Mouse (Mus musculus): Measurements from ENCODE around the gene Ubald2.
A peak's percentile ranks its signal among the peaks of the same experiment; 100 is the strongest.
"Not testable (repeated sequence)": the region's sequence is repeated elsewhere in the genome, so short reads cannot be mapped to it uniquely, and the experiment has no call there.

The Ubald2 gene

DNA sequence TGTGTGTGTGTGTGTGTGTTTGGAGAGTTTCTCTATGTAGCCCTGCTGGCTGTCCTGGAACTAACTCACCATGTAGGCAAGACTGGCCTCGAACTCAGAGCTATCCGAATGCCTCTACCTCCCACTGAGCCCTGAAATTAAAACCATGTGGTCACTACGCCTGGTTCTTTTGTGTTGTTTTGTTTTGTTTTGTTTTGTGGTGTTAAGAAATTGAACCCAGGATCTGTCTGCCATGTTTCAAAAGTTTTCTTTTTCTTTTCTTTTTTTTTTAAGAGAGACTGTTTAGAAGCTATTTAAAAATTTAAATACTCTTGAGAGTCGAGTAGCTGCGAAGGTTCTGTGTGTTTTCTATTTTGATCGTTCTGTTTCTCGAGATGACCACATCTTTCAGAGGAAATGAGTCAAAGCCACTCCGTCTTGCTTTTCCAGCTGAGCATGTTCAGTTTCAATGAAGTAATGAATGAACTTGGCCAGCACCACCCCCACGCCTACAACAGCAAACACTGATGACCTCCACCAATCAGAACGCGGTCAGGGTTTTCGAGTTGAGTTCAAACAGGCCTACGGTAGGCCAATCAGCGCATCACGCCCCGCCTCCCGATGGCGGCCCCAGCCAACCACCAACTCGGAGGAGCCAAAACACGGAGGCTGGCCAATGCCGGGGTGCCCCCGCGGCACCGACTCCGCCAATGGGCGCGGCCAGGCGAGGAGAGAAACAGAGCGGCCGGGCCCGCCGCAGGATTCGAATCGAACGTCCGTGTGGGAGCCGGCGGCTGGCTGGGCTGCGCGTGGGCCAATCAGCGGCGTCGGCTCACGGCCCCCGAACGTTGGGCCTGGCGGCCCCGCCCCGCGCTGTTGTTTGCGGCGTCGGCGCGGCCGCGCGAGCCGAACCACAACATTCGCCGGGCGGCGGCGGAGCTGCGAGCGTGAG lies at the start of gene Ubald2:
Ubald2 (plus strand) TSS at position 739 of the 931 bp plus-strand sequence.
- peak; percentile 100 for DNase-seq (ENCODE audit: low spot score in 2 of 2)

DNA sequence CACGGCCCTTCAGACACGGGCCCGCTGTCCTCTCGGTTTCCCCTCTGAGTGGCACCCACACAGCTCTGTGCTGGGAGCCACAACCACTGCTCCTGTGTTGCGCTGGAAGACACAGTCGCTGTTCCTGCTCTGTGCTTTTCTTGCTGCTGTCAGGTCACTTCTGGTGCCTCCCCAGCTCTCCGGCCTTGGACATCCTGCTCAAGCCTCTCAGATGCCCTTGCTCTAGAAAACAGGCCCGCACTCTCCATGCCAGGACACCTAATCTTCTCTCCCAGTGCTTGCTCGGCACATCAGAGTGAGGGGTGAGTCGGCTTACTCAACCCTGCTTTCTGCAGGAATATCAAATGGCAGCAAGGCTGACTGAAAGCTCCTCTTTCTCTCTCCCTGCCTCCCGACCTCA lies 49.7 kb upstream of the Ubald2 start:
- DNase-seq (ENCODE audit: low spot score in 2 of 2) = no peak

GRCm38 (mm10) chr11:116385999-116386398 lies 47.9 kb upstream of the Ubald2 start:
- no peak for DNase-seq (ENCODE audit: low spot score in 2 of 2)

DNA sequence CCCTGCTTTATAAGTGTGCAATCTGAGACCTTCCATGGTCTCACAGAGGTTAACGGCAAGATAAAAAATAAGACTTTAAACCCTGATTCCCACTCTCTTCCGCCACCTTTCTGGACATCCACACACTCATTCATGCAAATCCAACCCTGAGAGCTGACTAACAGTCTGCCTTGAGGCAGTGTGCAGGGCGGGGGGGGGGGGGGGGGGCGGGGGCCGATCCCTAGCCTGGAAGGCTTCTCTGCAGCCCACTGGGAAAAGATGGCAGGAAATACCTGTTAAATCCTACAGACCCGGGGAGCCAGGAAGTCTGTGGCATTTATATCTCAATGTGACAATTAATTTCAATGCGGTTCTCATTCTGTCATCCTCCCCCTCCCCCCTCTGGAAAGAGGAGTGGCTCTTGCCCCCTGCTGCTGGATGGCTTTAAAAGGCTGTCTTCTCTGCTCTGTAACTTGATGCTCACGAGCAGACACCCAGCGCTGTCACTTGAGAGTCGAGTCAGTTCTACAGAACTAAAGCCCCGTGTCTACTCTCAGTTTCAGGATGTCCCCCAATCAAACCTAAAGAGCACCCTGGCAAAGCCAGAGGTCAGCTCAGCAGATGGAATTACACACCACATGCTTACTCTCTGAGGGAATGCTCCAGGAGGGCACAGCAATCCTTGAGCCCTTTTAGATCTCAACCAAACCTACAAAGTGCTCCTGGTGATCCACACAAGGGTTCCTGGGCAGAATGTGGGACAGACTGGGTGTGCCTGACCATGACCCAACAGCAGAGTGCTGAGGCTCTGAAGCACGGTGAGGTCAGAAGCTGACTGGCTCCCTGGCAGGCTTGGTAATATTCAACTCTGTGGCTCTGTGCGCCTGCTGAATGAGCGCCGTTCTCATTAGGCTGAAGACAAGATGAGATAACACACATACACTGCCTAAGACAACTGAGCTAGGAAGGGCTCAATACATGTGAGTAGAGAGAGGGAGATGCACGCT lies 46.5 kb upstream of the Ubald2 start:
- DNase-seq (ENCODE audit: low spot score in 2 of 2) = no peak

DNA sequence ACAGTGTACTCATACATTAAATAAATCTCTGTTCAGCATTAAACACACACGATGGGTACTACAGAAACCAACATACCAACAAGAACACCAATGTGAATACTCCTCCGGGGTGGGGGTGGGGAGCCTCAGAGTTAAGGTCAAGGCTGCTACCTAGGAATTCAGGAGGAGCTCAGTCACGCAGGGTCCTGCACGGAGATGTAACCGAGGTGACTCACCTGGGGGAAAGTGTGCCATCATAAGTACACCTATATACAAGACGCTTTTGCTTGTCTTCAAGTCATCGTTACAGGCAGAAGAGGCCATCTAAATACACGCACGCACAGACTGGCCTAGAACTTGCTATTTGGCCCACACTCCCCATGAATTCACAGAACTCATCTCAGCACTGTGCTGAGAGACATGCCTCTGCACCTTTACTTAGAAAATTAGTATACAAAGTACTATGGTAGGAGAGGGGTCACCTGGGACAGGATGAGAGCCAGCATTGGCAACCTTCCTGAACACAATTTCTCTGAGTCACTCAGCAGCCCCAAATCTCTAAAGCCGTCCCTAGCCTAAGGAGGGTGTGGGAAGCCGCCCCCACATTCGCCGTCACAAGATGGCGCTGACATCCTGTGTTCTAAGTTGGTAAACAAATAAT lies 44.9 kb upstream of the Ubald2 start:
- DNase-seq (ENCODE audit: low spot score in 2 of 2) = no peak

- DNase-seq (ENCODE audit: low spot score in 2 of 2) = no peak
Measured at GRCm38 (mm10) chr11:116394769-116395168, 39.1 kb upstream of the Ubald2 start.

DNA sequence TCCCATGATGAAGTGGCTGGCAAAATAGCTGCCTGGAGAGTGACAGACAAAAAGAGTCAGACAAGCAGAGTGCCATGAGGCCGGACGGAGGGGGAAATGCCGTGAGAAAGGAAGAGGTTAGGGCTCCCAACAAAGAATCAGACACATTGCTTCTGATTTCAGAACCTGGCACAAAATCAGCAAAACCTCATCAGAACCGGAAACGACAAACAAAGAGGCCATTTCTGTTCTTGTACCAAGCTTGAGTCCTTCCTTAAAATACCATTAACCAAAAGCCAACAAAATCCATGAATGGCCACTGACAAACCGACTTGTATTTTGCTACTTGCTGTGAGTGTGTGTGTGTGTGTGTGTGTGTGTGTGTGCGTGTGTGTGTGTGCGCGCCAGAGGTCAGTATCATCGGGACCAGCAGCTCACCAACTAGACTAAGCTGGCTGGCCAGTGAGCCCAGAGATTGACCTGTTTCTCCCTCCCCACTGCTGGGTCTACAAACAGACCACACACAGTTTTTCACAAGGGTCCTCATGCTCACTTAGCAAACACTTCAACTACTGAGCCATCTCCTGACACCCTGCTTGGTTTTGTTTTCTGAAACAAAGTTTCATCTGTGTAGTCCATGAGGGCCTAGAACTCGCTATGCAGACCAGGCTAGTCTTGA lies 37.5 kb upstream of the Ubald2 start:
- no peak for DNase-seq (ENCODE audit: low spot score in 2 of 2)

GRCm38 (mm10) chr11:116396934-116397330 lies 37.0 kb upstream of the Ubald2 start:
- no peak for DNase-seq (ENCODE audit: low spot score in 2 of 2)

DNA sequence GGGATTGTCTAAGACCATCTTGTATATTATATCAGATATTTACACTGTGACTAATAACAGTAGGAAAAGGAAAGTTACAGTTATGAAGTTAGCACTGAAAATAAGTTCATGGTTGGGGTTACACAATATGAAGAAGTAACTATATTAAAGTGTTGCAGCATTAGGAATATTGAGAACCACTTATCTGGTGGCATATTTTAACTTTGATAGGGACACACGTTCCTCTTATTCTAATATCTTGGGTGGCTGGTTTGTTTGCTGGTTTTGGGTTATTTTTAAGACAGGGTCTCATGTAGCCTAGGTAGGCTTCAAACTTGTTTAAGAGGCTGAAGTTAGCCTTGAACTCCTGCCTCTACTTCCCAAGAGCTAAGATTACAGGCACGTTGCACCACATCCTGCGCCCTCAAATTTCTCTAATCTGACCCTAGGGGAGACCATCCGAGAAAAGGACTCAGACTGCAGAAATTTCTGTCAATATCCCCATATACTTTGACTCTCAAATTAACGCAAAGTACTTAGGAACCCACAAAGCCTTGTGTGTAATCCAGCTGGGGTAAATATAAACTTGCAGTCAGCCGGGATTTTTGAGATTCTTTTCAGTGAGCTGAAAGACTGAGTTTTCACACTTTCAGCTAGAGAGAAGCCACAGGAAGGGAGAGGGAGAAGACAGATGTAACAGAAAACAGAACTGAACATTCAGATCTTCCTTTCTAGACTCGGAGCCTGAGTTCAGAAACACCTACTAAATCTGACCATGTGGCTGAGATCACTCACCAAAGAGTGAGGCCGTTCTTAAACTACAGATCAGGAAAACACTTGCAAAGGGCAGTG lies 36.2 kb upstream of the Ubald2 start:
- DNase-seq (ENCODE audit: low spot score in 2 of 2) = no peak

- no peak for DNase-seq (ENCODE audit: low spot score in 2 of 2)
Measured at GRCm38 (mm10) chr11:116398348-116398677, 35.6 kb upstream of the Ubald2 start.

DNA sequence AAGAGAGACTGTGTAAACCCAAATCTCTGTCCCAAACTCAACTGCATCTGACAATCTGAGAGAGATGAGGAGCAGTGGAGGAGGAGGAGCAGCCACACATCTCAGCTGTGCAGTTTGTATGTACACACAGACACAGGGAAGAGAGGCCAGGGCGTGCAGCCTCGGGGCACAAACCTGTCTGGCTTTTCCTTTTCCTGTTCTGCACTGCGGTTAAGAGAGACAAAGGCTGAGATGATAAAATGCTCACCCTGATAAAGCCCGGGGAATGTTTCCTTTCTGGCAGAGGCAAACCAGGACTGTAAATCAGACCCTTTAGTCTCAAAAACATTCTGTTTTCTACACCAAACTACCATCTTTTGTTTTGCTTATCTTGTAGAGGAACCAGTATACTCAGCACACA lies 33.3 kb upstream of the Ubald2 start:
- no peak for DNase-seq (ENCODE audit: low spot score in 2 of 2)

GRCm38 (mm10) chr11:116405601-116406000 lies 28.3 kb upstream of the Ubald2 start:
- no peak for DNase-seq (ENCODE audit: low spot score in 2 of 2)

DNA sequence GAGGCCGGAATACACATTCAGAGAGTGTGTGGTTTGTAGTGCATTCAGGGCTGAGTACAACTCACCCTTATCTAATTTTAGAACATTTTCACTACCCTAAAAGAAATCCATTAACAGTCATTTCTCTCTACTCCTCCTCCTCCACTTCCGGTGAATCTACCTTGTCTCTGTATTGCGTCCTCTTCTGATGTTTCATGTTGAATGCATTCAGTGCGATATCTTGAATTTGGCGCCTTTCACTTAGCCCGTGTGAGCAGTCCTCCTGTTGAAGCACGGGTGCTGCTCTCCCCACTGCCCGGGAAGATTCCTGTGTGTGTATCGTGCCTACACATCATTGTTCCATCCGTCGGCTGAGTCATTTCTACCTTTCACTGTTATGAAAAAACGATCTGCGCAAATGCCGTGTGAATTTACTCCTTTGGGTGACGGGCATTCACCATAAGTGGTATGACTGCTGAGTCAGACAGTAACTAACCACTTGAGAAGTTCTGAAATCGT lies 27.6 kb upstream of the Ubald2 start:
- no peak for DNase-seq (ENCODE audit: low spot score in 2 of 2)

GRCm38 (mm10) chr11:116409008-116409407 lies 24.9 kb upstream of the Ubald2 start:
- DNase-seq (ENCODE audit: low spot score in 2 of 2) = no peak

- not testable (repeated sequence) for DNase-seq (ENCODE audit: low spot score in 2 of 2)
Measured at GRCm38 (mm10) chr11:116410415-116410814, 23.5 kb upstream of the Ubald2 start.

GRCm38 (mm10) chr11:116411582-116411981 lies 22.3 kb upstream of the Ubald2 start:
- DNase-seq (ENCODE audit: low spot score in 2 of 2) = no peak

DNA sequence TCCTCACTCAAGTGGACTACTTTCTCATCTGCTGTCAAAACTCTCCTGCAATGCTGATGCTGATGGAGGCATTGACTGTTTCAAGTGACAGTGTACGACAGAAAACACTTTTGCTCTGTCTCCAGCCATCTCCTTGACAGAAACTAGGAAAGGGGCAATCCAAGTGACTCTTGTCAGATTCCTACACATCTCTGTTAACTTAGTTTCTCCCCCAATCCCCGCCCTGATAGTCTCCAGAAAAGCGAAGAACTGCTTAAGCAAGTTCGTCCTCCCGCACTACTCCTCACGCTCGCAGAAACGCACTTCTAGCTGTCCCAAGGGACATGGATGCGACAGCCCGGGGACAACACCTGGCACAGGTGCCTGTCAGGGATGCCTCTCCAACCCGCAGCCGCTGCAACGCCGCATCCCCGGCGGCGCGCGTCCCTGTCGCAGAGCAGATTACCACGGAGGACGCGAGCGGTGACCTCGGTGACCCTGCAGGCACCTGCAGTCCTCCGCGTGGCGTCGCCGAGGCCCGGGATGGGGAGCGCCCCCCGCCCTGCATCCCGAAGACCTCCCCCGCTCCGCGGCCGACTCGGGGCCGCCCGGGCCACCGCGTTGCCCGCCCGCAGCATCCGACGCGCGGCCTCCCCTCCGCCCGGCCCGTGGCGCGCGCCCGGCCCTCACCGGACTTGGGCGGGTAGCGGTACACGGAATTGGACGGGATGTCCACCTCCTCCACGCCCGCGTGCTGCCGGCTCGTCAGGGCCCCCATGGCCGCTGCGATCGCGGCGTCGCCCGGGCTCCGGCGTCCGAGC lies 21.7 kb upstream of the Ubald2 start:
- DNase-seq (ENCODE audit: low spot score in 2 of 2) = peak; percentile 51

- peak; percentile 94 for DNase-seq (ENCODE audit: low spot score in 2 of 2)
Measured at GRCm38 (mm10) chr11:116412904-116413630, 20.8 kb upstream of the Ubald2 start, which contains the start of gene Rnf157. Gene Rnf157 (minus strand): TSS chr11:116413032.

GRCm38 (mm10) chr11:116413631-116414022 lies 20.3 kb upstream of the Ubald2 start:
- no peak for DNase-seq (ENCODE audit: low spot score in 2 of 2)
